Mouse (Mus musculus): ENCODE results near the gene Fam167b.

- no peak for TF ChIP-seq CTCF (IDR thresholded peaks at IDR 0.05; ENCODE audit: low read depth)
- TF ChIP-seq EP300 (IDR thresholded peaks at IDR 0.05; ENCODE audit: low read depth): no peak
These were observed 34.2 kb downstream of the Fam167b start for GRCm38 (mm10) chr4:129544106-129544505.
